Mouse (Mus musculus) layer of hippocampus, adult 8-10 months (tissue): ENCODE results near the gene Plekhb1. TPM values are rescaled to one million over a fixed set of nuclear protein-coding genes. Genes with fewer than 3 reads are reported as not detected.

ENCODE experiments used
- DNase-seq, 2 experiments: peaks; one replicate each; pipeline ENCODE4 v3.0.0; 2022; ENCODE audit warnings: low spot score in 2 of 2
- total RNA-seq, 4 experiments: library from RNA; stranded (reverse); gene quantifications; 2 replicates each; pipeline ENCODE4 v1.2.4; 2022

Gene Plekhb1
- total RNA-seq = 100 to 1,000 TPM; 257 to 305 (median 270) TPM

GRCm38 (mm10) chr7:100662231-100662630 lies at the start of gene Plekhb1:
Gene Plekhb1, minus strand, starts transcription at chr7:100662414.
- DNase-seq = no peak

GRCm38 (mm10) chr7:100706883-100707480 lies 44.8 kb upstream of the Plekhb1 start:
- no peak for DNase-seq

- peak; percentile 90 to 93 for DNase-seq
These were observed 44.1 kb upstream of the Plekhb1 start, which contains the start of gene Fam168a for GRCm38 (mm10) chr7:100706143-100706841. Gene Fam168a, plus strand, starts transcription at chr7:100706635.

DNA sequence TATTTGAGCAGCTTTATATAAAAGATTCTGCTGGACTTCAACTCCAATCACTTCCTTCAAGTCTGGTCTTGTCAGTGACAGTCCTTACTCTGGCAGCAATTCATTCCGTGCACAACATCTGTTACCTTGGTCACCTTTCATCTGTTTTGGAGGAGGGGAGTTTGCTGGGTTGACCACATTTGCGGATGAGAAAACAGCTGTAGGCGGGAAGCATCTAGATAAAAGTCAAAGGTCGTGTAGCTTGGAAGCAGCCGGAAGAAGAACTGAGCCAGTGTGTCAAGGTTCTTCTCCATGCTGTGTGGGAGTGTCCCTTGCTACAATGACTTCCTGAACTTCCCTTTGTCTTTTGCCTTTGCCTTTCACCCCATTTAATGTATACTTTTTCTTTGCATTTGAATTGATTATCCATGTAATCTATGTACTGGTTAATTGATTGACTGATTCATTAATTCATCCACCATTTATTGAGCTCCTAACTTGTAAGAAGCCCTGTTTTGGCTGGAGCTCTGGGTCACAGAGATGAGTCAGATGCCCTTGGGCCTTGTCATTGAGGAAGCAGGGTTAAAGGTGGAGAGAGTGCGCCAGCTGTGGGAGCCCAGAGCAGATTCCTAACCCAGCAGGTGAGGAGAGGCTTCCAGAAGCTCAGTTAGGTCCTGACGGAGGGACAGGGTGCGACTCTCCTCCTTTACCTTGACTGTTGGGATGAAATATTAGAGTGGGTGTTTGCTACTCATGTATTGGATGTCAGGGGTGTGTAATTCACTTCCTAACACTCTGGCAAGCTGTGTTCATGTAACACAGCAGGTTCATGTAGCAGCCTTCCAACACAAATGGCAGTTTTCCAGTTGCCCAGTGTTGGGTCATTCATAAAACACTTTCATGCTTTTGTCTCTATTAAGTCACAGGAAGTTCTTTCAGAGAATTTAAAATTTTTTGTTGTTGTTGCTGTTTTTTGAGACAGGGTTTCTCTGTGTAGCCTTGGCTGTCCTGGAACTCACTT lies 37.9 kb upstream of the Plekhb1 start:
- no peak for DNase-seq

- no peak for DNase-seq
These were observed 31.0 kb upstream of the Plekhb1 start for GRCm38 (mm10) chr7:100693199-100693598.

- DNase-seq = no peak
These were observed 26.3 kb upstream of the Plekhb1 start for GRCm38 (mm10) chr7:100688471-100688870.

DNA sequence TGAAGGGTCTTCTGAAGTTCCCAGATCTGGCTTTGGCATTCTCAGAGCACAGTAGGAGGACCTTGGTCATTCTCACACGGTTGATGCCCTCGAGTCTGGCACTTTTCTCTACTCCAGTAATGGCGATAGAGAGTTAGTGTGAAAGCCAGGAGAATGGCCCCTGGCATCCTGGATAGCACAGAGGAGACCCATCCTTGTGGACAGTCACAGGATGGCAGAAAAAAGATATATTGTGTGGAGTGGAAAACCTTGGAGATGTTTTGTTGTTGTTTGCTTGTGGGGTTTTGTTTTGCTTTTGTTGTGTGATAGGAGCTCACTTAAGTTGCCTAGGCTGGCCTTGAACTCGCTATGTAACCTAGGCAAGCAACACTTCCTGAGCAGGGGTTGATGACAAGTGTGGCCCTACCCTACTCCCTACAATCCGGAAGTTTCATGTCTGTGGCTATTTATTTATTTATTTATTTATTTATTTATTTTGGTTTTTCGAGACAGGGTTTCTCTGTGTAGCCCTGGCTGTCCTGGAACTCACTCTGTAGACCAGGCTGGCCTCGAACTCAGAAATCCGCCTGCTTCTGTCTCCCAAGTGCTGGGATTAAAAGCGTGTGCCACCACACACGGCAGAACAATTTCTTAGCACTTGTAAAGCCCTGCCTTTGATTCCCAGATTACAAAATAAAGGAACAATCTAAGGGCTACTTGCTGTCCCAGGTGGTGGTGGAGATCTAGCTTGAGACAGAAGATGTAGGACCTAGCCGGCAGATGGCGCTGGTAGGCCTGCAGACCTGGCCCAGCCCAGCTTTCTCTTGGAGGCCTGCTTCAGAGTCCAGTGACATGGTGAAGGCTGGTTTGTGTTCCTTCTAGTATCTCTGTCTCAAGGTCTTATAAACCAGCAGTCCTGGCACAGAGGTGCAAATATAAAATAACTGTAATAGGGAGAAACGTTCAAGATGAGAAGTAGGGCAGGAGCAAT lies 23.1 kb upstream of the Plekhb1 start:
- peak in 1 of 2 experiments; percentile 54 for DNase-seq

GRCm38 (mm10) chr7:100684538-100684937 lies 22.3 kb upstream of the Plekhb1 start:
- DNase-seq = peak in 1 of 2 experiments; percentile 67

DNA sequence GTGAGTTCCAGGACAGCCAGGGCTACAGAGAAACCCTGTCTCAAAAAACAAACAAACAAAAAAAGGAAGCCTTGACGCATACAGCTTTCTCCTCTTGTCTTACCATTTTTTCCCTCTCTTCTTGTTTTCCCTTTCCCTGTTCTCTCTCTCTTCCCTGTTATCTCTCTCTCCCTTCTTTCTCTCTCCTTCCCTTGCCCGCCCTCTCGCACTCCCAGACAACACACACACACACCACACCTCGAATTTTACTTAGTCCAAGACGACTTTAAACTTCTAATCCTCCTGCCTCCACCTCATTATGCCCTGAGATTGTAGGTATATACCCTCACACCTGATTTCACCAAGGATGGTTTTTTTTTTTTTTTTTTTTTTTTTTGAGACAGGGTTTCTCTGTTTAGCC lies 21.9 kb upstream of the Plekhb1 start:
- DNase-seq = no peak

DNA sequence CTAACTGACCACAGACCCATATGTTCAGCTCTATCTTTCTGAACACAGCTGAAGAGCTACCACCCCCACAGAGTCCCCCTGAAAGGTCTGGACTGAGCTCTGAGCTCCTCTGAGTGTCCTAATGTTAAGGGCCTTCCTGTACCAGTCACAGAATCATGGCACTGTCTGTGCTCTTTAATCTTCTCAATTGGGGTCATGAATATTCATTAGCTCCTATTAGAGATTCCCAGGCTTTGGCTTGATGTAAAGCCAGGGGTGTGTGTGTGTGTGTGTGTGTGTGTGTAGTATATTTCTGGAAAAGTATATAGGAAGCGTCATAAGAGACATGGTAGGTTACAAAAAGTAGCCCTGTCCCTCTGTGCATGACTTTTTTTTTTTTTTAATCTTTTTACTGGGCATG lies 21.0 kb upstream of the Plekhb1 start:
- no peak for DNase-seq

DNA sequence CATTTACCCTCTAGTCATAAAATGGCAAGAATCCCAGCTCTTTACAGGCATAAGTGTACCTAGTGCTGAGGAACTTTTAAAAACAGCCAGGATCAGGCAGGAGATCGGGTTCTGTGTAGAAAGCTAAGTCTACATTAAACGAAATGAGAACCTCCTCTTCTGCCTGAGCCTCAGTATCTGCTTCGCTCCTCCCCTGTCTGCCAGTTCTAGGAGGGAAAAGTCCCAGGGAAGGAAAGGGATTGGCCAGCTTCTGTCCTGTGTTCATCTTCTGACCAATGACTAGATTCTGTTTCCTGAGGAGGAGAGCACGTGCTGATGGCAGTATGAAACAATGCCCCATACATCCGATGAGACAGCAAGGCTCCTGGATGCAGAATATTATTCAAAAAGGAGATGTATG lies 18.9 kb upstream of the Plekhb1 start:
- no peak for DNase-seq

- DNase-seq = no peak
These were observed 17.0 kb upstream of the Plekhb1 start for GRCm38 (mm10) chr7:100678948-100679880.

DNA sequence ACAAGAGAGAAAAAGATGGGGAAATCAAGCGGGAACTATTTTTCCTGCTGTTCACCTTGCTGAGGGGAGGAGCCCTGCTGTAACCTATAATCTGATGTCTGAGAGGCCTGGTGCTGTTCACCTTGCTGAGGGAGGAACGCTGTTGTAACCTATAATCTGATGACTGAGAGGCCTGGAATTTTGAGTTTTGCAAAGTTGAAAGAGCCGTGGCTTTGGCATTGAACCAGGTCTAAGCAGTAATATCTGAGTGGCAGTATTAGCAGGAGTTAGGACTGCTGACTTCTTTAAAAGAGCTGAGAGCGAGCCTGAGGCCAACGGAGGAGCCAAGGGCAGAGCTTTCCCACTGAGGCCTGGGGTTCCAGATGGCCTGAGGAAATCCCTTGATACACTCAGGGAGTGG lies 15.8 kb upstream of the Plekhb1 start:
- DNase-seq = no peak

DNA sequence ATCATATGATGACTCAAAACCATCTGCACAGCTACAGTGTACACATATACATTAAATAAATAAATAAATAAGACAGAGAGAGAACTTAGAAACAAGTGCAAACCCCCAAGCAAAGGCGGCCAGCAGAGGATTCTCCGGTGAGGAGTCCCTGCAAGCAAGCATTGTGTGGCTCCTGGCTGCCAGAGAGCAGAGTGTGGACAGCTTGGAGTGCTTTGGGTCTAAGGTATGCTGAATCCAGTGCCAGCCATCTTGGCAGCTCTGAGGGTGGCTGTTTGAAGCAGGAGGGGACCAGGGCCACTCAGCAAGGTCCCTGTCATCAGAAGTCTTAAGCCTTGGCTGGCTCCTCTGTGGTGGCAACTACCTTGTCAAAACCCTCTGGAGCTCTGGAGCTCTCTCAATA lies 12.7 kb upstream of the Plekhb1 start:
- no peak for DNase-seq

- DNase-seq = no peak
These were observed 11.2 kb upstream of the Plekhb1 start for GRCm38 (mm10) chr7:100673452-100673851.

GRCm38 (mm10) chr7:100670646-100671045 lies 8.4 kb upstream of the Plekhb1 start:
- no peak for DNase-seq

DNA sequence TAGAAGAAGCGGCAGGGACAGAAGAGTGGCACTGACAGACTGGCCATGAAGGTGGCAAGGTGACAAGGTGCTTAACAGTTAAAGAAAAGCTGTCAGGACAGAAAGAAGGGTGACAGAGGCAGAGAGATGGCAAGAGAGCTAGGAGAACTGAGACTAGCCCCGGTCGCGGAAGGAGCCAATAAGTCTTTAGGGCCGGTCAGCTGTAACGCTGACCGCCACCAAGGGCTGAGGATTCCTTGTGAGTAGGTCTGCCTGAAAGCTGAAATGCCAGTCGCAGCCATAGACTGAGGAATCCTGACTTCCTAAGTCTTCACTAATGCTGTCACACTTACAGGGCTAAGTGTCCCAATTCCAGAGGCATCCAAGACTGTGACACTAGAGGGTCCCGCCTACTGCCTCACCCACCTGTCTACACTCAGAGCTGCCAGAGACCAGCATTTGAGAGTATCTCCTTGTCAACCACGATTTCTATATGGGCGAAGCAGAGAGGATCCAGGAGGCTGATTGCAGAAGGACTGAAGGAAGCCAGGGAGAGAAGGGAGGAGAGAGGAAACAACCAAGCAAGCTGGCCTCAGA lies 1.6 kb upstream of the Plekhb1 start:
- no peak for DNase-seq

- DNase-seq = peak; percentile 82 to 92
These were observed 976 bp upstream of the Plekhb1 start for GRCm38 (mm10) chr7:100663190-100663589.

GRCm38 (mm10) chr7:100661264-100661663 lies 950 bp downstream of the Plekhb1 start:
- DNase-seq = no peak
